Mouse (Mus musculus) bone marrow, adult 2 months (tissue): Measurements from ENCODE around the gene L3mbtl1.

Experiments
- CTCF ChIP-seq: fragments of 200-500 bp; IDR thresholded peaks from 2 replicates; pipeline ENCODE4 v1.5.1; 2011; ENCODE audit warnings: low read length, control low read depth; ENCODE audit not compliant: control insufficient read depth, insufficient read depth
- POLR2A ChIP-seq: fragments of 200-500 bp; IDR thresholded peaks from 2 replicates; pipeline ENCODE4 v1.6.1; 2011; ENCODE audit warnings: low read depth, mild to moderate bottlenecking, control low read depth, low read length, borderline replicate concordance; ENCODE audit not compliant: control insufficient read depth

DNA sequence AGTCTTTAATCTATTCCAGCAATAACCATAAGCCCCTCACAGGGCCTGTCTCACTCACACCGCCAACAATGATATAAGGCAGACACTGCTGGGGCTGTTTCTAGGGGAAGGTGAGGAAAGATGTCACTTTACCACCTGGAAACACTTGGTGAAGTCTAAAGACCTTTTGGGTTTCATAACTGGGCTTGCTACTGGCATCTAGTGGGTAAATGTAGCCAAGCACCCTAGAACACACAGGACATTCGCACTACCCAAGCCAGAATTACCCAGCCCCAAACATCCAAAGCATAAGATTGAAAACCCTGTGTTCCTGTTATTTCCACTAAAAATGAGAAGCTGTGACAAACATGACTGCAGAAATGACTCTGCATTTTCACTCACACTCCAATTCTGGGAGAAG lies 28.8 kb upstream of the L3mbtl1 start:
- TF ChIP-seq POLR2A (no peak), CTCF (no peak)
